Mouse (Mus musculus) thymus, postnatal 10 days (tissue): Measurements from ENCODE around the gene Sptbn4.
"Not testable (repeated sequence)": the region's sequence is repeated elsewhere in the genome, so short reads cannot be mapped to it uniquely, and the experiment has no call there.

Source experiments
- DNase-seq, 2 experiments: peaks; one replicate each; pipeline ENCODE4 v3.0.0; 2021; ENCODE audit warnings: low spot score in 2 of 2

The Sptbn4 gene

DNA sequence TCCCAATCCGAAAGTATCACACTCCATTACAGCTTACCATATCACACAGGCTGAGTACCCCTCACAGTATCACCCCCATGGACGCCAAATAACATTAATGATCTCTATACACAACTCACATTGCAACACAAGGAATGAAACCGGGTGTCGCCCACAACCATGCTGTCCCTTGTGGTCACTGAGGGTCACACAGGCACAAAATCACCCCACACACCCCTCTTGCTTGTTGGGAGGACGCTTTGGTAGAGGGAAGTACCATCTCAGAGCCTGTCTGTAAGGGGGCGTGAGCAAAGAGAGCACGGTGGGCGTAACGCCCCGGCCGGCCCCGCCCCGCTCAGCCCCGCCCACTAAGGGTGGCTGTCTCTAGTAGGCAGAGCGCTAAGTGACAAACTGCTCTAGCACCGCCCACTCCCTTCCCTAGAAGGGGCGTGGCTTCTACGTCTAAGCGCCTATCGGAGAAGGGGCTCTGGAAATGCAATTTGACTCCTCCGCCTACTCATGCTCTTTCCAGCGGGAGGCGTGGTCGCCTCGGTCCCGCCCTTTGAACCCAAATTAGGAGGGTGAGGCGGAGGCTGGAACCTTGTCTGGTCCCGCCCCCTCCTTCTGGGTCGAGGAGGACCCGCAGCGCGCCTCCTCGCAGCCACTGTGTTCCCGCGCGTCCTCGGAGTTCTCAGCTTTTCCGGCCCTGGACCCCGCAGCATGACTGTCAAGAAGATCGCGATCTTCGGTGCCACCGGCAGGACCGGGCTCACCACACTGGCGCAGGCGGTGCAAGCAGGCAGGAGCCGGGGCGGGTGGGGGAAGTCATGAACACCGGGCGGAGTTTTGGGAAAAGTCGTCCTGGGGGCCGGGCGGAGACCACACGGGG is at the start of gene Sptbn4, which contains the start of gene Blvrb:
Gene Sptbn4 (minus strand): TSS at position 268 of the 868 bp plus-strand sequence.
Gene Blvrb (plus strand): TSS at position 560 of the 868 bp plus-strand sequence.
- DNase-seq: peak; percentile 95 to 98

DNA sequence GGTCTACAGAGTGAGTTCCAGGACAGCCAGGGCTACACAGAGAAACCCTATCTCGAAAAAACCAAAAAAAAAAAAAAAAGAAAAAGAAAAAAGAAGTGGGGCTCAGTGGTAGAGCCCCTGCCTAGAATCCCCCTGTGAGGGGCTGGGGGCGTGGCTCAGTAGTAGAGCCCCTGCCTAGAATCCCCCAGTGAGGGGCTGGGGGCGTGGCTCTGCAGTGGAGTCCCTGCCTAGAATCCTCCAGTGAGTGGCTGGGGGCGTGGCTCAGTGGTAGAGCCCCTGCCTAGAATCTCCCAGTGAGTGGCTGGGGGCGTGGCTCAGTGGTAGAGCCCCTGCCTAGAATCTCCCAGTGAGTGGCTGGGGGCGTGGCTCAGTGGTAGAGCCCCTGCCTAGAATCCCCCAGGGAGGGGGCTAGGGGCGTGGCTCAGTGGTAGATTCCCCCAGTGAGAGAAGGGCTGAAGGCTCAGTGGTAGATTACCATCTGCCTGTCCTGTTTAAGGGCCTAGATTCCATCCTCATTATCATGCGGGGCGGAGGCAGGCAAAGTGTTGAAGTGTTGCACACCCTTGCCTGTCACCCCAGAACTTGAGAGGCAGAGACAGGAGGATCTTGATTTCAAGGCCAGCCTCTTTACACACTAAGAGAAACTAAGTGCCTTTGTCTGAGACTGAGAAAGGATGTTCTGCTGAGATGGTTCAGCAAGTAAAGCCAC is 47.3 kb upstream of the Sptbn4 start:
- not testable (repeated sequence) for DNase-seq

DNA sequence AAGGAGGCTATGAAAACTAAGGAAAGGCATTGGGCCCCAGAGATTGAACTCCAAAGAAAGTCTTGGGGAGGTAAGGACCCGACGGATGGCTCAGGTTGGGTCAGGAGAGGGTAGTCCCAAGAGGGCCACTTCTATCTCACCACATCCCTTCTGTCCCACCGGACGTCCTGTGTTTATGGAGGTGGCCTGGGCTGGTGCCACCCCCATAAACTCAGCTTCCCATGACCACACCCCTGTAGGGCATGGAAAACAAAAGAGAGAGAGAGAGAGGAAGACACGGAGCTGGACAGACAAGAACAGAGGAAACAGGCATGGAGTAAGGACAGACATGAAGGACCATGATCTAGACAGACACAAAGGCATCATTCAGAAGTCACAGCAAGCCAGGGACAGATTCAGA is 46.0 kb upstream of the Sptbn4 start:
- DNase-seq: no peak

DNA sequence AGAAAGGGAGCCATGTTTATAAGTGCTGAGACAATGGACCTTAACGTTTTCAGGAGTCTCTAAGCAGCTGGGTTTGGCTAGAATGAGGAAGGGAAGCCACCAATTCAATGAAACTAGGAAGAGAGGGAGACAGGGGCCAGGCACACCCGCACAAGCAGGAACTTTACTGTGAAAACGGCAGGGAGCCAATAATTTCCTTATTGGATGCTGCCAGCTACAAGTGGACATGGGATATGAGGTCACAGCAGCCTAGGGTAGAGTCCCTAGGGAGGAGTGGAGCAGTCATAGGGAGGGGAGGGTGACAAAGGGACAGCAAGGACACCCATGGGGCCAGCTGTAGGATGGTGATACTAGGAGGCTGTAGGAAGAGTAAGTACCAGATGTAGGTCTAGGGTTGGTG is 45.5 kb upstream of the Sptbn4 start:
- no peak for DNase-seq

DNA sequence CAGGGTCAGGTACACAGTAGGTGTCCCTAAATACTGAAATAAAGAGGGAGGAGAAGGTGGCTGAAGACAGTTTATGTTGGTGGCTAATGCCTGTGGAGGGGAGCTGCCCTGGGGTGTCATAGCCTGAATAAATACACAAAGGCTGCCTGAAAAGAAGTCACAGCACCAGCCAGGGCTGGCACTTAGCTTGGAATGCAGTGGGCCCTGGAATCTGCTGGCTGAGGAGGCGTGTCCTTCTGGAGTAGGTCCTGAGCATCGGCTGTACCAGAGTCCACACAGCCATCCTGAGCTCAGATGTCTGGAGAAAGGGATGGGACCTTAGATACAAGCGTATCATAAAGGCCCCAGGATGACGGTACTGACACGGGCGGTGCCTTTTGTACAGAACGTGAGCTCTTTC is 44.4 kb upstream of the Sptbn4 start:
- DNase-seq: no peak

DNA sequence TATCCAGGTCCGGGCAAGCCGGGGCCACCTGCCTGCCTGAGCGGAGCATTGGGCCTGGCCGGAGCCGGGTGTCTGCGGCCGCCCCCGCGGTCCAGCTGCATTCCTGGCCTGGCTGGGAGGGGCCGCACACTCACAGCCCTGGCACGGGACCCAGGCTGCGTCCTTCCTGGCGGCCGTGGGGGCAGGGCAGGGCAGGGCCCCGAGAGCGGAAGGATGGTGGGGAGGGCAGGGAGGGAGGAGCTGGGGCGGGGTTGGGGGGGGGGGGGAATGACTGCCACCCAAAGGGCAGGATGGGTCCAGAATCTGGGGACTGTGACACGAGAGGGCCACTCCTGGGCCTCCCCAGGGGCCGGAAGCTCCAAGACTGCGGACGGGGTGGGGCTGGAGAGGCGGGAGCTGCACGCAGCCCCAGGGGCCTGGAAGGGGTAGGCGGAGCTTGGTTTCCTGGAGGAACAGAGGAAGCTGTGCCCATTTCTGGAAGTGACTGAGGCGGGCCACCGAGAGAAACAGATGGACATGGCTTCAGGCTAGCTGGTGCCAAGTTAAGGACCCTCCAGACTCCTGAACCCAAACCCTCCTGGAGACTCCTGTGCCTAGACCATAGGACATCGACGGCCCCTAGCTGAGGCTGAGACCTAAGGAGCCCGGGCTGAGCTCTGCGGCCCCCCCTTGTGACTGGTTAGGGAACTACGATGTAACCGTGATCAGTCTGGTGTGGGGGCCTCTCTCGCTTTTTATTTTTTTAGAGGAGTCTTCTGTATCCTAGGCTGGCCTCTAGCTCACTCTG is 43.2 kb upstream of the Sptbn4 start:
- peak; percentile 84 to 93 for DNase-seq

DNA sequence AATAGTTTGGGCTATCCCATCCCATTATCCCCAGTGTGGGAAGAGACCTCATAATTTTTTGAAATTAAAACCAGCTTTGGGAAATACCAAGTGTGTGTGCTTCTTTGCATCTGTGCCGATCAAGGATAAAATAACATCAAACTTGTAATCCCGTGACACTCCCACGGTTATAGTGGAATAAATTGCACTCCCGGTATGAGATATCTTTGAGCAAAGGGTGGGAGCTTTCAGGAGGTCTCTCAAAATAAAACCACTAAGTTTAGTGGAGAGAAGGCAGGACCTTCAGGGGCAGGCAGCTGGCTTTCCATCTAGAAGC is 42.7 kb upstream of the Sptbn4 start:
- no peak for DNase-seq

DNA sequence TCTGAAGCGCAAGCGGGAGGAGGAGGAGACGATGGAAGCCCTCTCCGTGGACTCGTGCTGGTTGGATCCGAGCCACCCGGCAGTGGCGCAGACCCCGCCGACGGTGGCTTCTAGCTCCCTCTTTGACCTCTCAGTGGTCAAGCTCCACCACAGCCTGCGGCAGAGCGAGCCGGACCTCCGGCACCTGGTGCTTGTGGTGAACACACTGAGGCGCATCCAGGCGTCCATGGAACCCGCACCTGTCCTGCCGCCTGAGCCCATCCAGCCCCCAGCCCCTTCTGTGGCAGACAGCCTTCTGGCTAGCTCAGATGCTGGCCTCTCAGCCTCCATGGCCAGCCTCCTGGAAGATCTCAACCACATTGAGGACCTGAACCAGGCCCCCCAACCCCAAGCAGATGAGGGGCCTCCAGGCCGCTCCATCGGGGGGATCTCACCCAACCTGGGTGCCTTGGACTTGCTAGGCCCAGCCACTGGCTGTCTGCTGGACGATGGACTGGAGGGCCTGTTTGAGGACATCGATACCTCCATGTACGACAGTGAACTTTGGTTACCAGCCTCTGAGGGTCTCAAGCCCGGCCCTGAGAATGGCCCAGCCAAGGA is 41.9 kb upstream of the Sptbn4 start:
- no peak for DNase-seq

DNA sequence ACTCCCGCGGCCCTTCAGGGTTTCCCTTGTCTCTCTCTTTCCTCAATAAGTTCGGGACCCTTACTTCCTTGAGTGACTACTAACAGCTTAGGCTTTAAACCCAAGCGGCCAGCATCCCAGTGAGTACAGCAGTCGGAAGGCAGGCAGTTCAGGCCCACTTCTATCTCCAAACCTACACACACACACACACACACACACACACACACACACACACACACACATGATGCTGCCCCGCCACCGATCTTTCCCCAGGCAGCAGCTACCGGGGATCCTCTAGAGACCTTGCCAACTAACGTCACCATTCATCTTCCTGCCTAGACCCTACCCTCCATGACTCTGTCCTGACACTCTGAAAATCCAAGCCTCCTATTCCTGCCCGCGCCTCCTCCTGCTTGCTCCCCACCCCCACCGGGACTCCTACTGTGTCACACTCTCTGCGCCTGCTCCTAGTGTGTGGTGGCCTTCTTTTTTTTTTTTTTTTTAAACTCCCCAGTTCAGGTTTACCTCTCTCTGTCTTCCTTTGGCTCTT is 40.3 kb upstream of the Sptbn4 start:
- DNase-seq: peak in 1 of 2 experiments; percentile 38

DNA sequence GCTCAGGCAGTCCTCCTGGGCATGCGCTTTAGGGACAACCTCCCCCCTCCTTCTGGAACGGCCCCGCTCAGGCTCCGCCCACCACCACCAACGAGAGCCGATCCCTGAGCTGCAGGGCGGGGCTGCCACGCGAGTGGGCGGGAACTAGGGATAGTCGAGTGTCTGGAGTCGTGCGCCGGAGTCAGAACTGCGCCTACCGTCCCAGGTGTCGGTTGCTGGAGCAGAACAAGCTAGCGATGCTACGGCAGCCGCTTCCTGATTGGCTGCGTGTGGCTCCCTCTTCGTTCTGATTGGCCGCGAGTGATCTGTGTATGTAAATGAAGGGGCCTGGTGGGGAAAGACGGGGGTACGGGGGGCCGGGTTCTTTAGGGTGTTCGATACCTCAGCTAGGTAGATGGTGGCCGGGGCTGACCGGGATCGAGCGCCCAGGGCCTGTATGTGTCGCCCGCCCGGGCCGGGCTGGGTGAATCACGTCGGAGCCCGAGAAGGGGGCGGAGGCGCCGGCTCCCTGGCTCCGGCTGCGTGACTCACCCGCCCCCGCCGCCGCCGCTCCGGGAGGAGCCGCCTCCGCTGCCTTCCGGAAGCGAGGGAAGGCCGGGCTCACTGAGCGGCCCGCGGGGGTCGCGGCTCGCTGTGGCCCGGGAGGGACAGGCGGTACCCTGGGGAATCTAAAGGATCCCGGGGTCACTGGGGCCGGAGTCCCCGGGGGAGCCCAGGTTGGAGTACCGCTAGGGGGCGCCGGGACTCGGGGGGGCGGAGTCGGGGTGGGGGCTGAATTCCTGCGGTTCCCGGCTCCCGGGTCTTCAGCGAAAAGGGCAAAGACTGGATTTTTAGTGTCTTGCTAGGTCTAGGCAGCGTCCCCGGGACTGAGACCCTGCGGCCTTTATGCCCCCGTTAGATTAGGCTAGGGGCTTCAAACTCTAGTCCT is 39.5 kb upstream of the Sptbn4 start, which contains the start of gene Sertad1:
Gene Sertad1 (plus strand): TSS at position 141 of the 928 bp plus-strand sequence.
- DNase-seq: peak; percentile 99 to 100

DNA sequence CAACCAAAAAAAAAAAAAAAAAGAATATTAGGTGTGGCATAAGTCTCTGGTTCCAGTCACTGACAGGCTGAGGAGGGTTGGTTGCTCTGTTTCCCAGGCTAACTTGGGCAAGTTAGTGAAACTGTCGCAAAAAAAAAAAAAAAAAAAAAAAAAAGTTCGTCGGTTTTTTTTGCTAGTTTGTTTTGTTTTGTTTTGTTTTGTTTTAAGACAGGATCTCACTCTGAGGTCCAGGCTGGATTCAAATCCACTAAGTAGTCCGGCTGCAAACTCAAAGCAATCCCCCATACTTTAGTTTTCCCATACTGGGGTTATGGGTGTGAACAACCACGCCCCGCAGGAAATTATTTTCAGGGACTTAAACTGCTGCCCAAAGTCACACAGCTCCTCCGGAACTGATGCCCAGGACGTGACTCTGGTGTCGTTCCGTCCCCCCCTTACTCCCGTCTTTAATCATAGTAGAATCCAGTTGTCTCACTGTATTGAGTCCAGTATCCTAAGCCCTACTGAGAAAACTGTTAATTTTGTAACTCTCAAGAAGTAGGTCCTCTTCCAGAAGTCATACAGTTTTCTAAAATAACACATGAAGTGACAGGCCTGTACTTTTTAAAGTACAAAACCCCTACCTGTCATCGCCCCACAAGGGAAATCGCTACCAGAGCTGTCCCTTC is 38.8 kb upstream of the Sptbn4 start:
- peak; percentile 25 to 43 for DNase-seq

DNA sequence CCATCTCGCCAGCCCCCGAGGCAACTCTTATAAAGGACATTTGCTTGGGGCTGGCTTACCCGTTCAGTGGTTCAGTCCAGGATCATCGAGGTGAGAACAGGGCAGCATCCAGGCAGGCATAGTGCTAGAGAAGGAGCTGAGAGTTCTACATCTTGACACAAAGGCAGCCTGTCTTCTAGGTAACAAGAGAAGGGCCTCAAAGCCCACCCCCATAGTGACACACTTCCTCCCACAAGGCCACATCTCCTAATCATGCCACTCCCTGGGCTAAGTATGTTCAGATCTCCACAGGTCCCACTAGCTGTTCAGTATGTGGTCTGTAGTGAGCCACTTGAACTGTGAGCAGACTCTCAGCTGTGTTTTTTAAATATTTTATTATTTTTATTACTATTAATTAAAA is 36.4 kb upstream of the Sptbn4 start:
- DNase-seq: no peak

DNA sequence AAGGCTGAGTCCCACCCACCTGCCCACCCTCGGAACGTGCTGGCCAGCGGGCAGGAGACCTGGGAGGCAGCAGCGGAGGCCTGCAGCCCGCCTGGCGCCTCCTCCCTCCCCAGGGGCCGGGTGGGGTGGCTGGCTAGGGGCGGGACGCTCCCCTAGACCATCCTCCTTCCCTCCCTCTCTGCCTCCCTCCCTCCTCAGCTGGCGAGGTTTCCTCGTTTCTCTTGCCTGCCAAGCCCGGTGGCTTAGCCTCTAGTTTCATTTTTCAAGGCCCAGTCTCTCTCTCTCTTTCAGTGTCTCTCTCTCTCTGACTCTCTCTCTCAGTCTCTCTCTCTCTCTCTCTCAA is 34.1 kb upstream of the Sptbn4 start:
- peak; percentile 59 to 60 for DNase-seq

DNA sequence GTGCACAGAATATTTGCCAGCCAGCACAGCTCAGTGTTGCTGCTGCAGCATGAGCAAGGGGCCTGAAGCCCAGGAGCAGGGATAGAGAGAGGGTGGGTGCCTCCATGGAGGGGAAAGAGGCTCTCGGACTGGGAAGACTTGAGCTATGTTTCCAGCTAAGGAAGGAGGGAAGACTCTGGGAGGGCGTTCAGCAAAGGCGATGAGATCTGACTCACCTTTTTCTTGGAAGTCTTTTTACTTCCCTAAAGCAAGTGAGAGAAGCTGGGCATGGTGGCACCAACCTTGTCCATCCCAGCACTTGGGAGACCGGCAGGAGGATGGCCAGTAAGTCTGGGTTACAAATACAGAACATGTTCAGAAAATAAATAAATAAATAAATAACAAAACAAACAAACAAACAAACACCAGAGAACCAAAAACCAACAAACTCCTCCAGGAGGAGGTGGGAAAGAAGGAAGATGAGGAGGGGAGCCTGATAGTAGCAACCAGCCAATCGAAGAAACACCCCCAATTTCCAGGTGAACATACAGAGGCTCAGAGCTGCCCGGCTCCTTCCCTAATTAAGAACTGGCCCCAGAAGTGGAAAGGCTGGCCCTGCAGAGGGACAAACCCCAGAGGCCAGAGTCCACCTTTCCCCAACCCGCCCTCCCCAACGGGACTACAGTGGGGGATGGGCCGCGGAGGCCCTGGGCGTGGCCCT is 33.6 kb upstream of the Sptbn4 start:
- no peak for DNase-seq

DNA sequence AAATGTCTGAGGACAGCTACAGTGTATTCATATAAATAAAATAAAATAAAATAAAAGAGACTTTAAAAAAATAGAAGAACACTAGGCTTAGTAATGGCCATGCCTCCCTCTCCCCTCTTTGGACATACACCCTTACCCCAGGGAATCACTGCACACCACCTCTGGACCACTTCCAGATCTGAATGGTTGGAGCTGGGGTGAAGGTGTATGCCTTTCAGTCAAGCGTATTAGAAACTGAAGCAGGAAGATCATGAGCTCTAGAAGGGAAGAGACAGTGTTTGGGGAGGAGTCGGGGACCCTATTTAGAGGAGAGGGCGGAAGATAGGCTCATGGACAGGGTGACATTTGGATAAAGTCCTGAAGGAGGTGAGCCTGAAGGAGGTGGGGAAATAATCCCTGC is 33.0 kb upstream of the Sptbn4 start:
- DNase-seq: no peak

DNA sequence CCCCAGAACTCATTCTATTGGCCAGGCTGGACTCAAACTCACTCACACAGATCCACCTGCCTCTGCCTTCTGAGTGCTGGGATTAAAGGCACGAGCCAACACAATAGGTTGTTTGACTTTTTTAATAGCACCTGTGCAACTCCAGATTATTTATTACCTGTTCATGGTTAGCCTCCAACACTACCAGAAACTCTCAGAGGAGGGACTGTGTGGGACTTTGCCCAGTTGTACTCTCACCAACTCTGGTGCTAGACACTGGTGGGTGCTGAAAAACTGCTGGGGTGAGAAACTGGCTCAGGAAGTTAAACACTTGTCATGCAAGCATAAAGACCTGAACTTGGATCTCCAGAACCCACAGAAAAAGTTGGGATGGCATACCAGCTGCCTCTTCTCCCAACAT is 32.3 kb upstream of the Sptbn4 start:
- DNase-seq: no peak

DNA sequence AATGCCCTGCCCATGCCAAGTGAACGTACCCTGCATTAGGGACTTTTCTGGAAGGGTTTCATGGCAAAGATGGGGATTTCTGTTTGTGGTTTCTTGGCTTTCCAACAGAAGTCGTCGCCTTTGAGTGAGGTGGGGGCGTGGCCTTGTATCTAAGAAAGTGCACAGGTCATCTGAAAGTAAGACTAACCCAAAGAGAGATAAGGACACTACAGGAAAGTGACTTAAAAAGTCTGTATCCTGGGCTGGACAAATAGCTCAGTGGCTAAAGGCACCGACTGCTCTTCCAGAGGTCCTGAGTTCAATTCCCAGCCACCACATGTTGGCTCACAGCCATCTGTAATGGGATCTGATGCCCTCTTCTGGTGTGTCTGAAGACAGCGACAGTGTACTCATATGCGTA is 31.1 kb upstream of the Sptbn4 start:
- DNase-seq: no peak

DNA sequence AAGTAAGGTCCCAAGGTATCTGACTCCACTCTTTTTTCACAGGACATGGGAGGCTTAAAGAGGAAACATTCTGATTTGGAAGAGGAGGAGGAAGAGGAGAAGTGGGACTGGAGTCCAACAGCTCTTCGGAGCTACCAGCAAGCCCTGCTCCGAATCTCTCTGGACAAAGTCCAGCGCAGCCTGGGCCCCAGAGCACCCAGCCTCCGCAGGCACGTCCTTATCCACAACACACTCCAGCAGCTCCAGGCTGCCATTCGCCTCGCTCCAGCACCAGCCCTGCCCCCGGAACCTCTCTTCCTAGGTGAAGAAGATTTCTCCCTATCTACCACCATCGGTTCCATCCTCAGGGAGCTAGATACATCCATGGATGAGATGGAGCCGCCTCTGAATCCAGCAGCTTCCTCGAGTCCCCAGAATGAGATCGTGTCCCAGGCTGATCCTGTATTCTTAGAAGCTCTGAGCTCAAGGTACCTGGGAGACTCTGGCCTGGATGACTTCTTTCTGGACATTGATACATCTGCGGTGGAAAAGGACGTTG is 28.7 kb upstream of the Sptbn4 start:
- no peak for DNase-seq

DNA sequence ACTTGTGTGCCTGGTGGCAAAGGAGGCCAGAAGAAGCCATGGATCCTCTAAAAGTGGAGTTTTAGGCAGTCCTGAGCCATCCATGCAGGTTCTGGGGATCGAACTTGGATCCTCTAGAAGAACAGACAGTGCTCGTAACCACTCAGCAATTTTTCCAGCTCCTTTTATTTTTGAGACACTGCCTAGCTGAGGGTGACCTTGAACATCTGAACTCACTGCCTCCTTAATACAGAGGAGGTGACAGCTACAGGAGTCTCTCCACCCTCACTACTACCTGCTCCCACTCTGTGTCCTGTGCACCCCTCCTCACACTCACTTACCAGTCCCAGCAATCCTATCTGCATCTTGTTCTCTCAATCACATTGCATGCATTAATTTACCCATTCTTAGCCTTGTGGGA is 28.1 kb upstream of the Sptbn4 start:
- no peak for DNase-seq
